ENCODE assay signal across 8 mouse cellular contexts in the genomic region with DNA sequence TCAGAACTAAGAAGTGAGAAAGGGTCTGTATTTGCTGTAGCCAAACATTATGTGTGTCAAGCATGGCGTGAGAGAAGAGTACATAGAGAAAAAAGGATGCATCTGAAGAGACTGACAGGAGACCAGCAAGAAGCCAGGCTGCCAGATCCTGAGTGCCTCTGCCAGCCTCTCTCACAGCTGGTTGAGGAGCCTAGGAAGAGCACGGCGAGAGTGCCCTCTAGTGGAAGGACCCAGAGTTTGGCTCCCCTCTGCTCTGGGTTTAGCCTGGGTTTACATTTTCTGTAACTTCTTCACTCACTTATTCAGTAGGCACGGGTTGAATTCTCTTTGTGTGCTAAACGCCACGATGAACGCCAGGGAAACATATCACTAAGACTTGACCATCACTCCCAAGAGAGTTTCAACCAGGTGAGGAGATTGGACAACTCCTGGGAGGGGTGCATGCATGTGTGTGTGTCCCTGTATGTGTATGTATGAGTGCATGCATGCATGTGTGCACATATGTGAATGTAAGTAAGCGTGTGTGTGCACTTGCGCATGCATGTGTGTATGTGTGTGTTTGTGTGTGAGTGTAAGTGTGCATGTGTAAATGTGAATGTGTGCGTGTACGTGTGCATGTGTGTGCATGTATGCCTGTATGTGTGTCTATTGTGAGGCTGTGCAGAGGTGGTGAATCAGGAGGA. TPM values are rescaled to one million over a fixed set of nuclear protein-coding genes. Genes with fewer than 3 reads are reported as not detected.
DNase-seq lines count a peak whose midpoint lies in the region; ATAC-seq and TF ChIP-seq lines count a peak whose summit lies in the region.

No protein-coding gene starts in this region.

- intact Hi-C loops in left cerebral cortex, postnatal 4 days (cut with DNase I), result loop anchor here (5.0 kb wide), 1 partner anchor 440 kb away; no protein-coding TSS in a partner anchor

- peak; percentile 72; the same call in 1 of the 2 replicates for TF ChIP-seq CTCF in thymus, adult 2 months (IDR thresholded peaks at IDR 0.05; ENCODE audit: borderline replicate concordance, control insufficient read depth, extremely low read depth, insufficient read depth, low read length, poor library complexity)
- peak; percentile 88 for TF ChIP-seq CTCF in midbrain, postnatal 0 days (IDR thresholded peaks at IDR 0.05)

- H3K9ac ChIP-seq in midbrain, postnatal 0 days (replicated peaks; ENCODE audit: low read length, poor library complexity, severe bottlenecking), result no peak overlapping the region

- no peak overlapping the region for H3K4me2 ChIP-seq in midbrain, postnatal 0 days (ENCODE audit: low read depth, low read length, poor library complexity, severe bottlenecking)

- no peak overlapping the region for H3K27ac ChIP-seq in thymus, adult 2 months (ENCODE audit: control insufficient read depth, insufficient read depth, low read length)
- no peak overlapping the region for H3K27ac ChIP-seq in midbrain, postnatal 0 days (ENCODE audit: low read depth, low read length)

- no peak overlapping the region for H3K4me3 ChIP-seq in thymus, adult 2 months (ENCODE audit: control insufficient read depth, insufficient read depth, low read length)
- no peak overlapping the region for H3K4me3 ChIP-seq in midbrain, postnatal 0 days (ENCODE audit: low read depth, low read length)

- peak; percentile 36 for DNase-seq in thymus, adult 2 months
- DNase-seq in thymus, adult 18-20 months, result no peak
- peak; percentile 85 for DNase-seq in embryo, embryonic 11 days
- peak; percentile 56 to 64 for DNase-seq in gastrocnemius, postnatal 4 days (ENCODE audit: low spot score in 2 of 2)
- peak; percentile 62 for DNase-seq in kidney, adult 18-20 months
- DNase-seq in left cerebral cortex, postnatal 4 days, result peak; percentile 82
- peak; percentile 89 for DNase-seq in midbrain, postnatal 0 days (ENCODE audit: low spot score)
- DNase-seq in testis, postnatal 10 days (ENCODE audit: low spot score), result peak; percentile 81

- TF ChIP-seq POLR2A in thymus, adult 2 months (IDR thresholded peaks at IDR 0.05; ENCODE audit: control insufficient read depth, extremely low read depth, insufficient read depth, low read length, poor library complexity), result no peak

- H3K4me1 ChIP-seq in thymus, adult 2 months (replicated peaks; ENCODE audit: control insufficient read depth, insufficient read depth, low read length), result no peaks in the 10 kb centered on the region
- no peaks in the 10 kb centered on the region for H3K4me1 ChIP-seq in midbrain, postnatal 0 days (ENCODE audit: insufficient read depth, low read length)

- H3K27me3 ChIP-seq in thymus, adult 2 months (ENCODE audit: control insufficient read depth, insufficient read depth, low read length), result no peaks in the 10 kb centered on the region
- peaks cover 3% of the 10 kb centered on the region; the same call in 1 of the 2 replicates for H3K27me3 ChIP-seq in midbrain, postnatal 0 days (ENCODE audit: insufficient read depth, low read length)

- 43% methylated on average over 11 of the region's 11 CpGs for WGBS in thymus, adult 2 months
- WGBS in midbrain, postnatal 0 days, result 44% methylated on average over 11 of the region's 11 CpGs

- H3K36me3 ChIP-seq in thymus, adult 2 months (ENCODE audit: control insufficient read depth, insufficient read depth, low read length), result no peaks in the 10 kb centered on the region
- H3K36me3 ChIP-seq in midbrain, postnatal 0 days (ENCODE audit: insufficient read depth, low read length), result no peaks in the 10 kb centered on the region

- peak; percentile 78 for ATAC-seq in midbrain, postnatal 0 days (ENCODE audit: low FRiP score)

- no peaks in the 10 kb centered on the region for H3K9me3 ChIP-seq in midbrain, postnatal 0 days (ENCODE audit: low read length)

RNA-seq across cellular contexts. Expression of gene Tspan2, which starts 42.4 kb away (rescaled TPM):
- polyA plus RNA-seq in thymus, adult 2 months (2012; rRNA removed), result 6.1 and 7.5 TPM in 2 replicates
- total RNA-seq in gastrocnemius, postnatal 4 days (2021), result 10 to 100 TPM; 21.7 to 23.2 TPM
- 10 to 100 TPM; 23.6 to 30.7 TPM for total RNA-seq in left cerebral cortex, postnatal 4 days (2021)
- 25.9 and 26.1 TPM in 2 replicates for total RNA-seq in midbrain, postnatal 0 days (2014; rRNA removed)
- polyA plus RNA-seq in midbrain, postnatal 0 days (2015; fragmentation: Nextera tagmentation; extraction: Ambion mirVana), result 13.4 and 15.5 TPM in 2 replicates

Comparison
In these comparisons a context has a peak if more than half of its experiments do, and no peak if none do; other contexts are left out.
1. DNase-seq: peak in thymus, adult 2 months (single experiment), embryo, embryonic 11 days (single experiment), gastrocnemius, postnatal 4 days (2 of 2), kidney, adult 18-20 months (single experiment), left cerebral cortex, postnatal 4 days (single experiment), midbrain, postnatal 0 days (single experiment) and testis, postnatal 10 days (single experiment); none in thymus, adult 18-20 months (0 of 2).